Comparison of ENCODE assay signal across 8 mouse cellular contexts in genomic region chr1:168214040-168214443, GRCm38 (mm10).
DNase-seq lines count a peak whose midpoint lies in the region; ATAC-seq and TF ChIP-seq lines count a peak whose summit lies in the region.

No protein-coding gene starts in this region.

- no peak overlapping the region for H3K4me2 ChIP-seq in forebrain, embryonic 11.5 days (ENCODE audit: low read depth, low read length, severe bottlenecking)
- peak overlapping the region; percentile 20; the same call in 1 of the 2 replicates for H3K4me2 ChIP-seq in heart, embryonic 15.5 days
- no peak overlapping the region for H3K4me2 ChIP-seq in liver, embryonic 12.5 days
- H3K4me2 ChIP-seq in neural tube, embryonic 14.5 days (ENCODE audit: low read depth, low read length): no peak overlapping the region; the same call in 1 of the 2 replicates

- peaks cover 3 to 24% of the 10 kb centered on the region in 2 experiments; a peak in 3 of 4 replicates for H3K4me1 ChIP-seq in ES-E14 (ENCODE audit: control insufficient read depth in 2 of 2, insufficient read depth in 2 of 2, low read length in 2 of 2, poor library complexity in 1 of 2)
- H3K4me1 ChIP-seq in forebrain, embryonic 11.5 days (replicated peaks; ENCODE audit: control insufficient read depth, insufficient read depth, low read length): peaks cover 7% of the 10 kb centered on the region
- H3K4me1 ChIP-seq in heart, embryonic 15.5 days (replicated peaks): peaks cover 34% of the 10 kb centered on the region
- peaks cover 16% of the 10 kb centered on the region for H3K4me1 ChIP-seq in liver, embryonic 12.5 days
- H3K4me1 ChIP-seq in neural tube, embryonic 14.5 days (ENCODE audit: control insufficient read depth, insufficient read depth, low read length): peaks cover 27% of the 10 kb centered on the region

- no peaks in the 10 kb centered on the region for H3K9me3 ChIP-seq in ES-E14 (ENCODE audit: control insufficient read depth, insufficient read depth, low read depth, low read length)
- H3K9me3 ChIP-seq in forebrain, embryonic 11.5 days (ENCODE audit: control insufficient read depth, low read length): no peaks in the 10 kb centered on the region
- H3K9me3 ChIP-seq in heart, embryonic 15.5 days (replicated peaks): no peaks in the 10 kb centered on the region
- no peaks in the 10 kb centered on the region for H3K9me3 ChIP-seq in liver, embryonic 12.5 days (replicated peaks)
- H3K9me3 ChIP-seq in neural tube, embryonic 14.5 days (ENCODE audit: control insufficient read depth, low read length): no peaks in the 10 kb centered on the region

- no peaks in the 10 kb centered on the region for H3K27me3 ChIP-seq in forebrain, embryonic 11.5 days (ENCODE audit: control insufficient read depth, insufficient read depth, low read length)
- H3K27me3 ChIP-seq in heart, embryonic 15.5 days: no peaks in the 10 kb centered on the region
- no peaks in the 10 kb centered on the region for H3K27me3 ChIP-seq in liver, embryonic 12.5 days (replicated peaks)
- H3K27me3 ChIP-seq in neural tube, embryonic 14.5 days (ENCODE audit: control insufficient read depth, insufficient read depth, low read length): no peaks in the 10 kb centered on the region

- H3K36me3 ChIP-seq in ES-E14 (ENCODE audit: control insufficient read depth, insufficient read depth, low read length, poor library complexity, severe bottlenecking): no peaks in the 10 kb centered on the region
- H3K36me3 ChIP-seq in forebrain, embryonic 11.5 days (ENCODE audit: control insufficient read depth, insufficient read depth, low read length): no peaks in the 10 kb centered on the region
- peaks cover 4% of the 10 kb centered on the region; the same call in 1 of the 2 replicates for H3K36me3 ChIP-seq in heart, embryonic 15.5 days
- H3K36me3 ChIP-seq in liver, embryonic 12.5 days: 0 out of 2 replicates have a peak, but pooled peaks cover 3% of the 10 kb centered on the region
- H3K36me3 ChIP-seq in neural tube, embryonic 14.5 days (ENCODE audit: control insufficient read depth, insufficient read depth, low read length): peaks cover 5% of the 10 kb centered on the region; the same call in 1 of the 2 replicates

- peak; percentile 88 for DNase-seq in ES-E14 (ENCODE audit: low read depth, low spot score)
- peak; percentile 19 for DNase-seq in c-Kit-positive CD71-positive TER-119-negative erythroid progenitor cells, embryonic 14.5 days (ENCODE audit: low read depth)
- peak; percentile 88 for DNase-seq in forebrain, embryonic 11.5 days (ENCODE audit: low spot score)
- peak; percentile 84 for DNase-seq in kidney, postnatal 14 days
- peak; percentile 62 for DNase-seq in urinary bladder, postnatal 25 days (ENCODE audit: low spot score)

- in situ Hi-C loops in ES-E14 (cut with MboI; ENCODE audit: low sequenced_read_pairs in 2 of 2, unreplicated experiment in 2 of 2): no loop called here

- H3K4me3 ChIP-seq in ES-E14 (ENCODE audit: insufficient read depth in 1 of 2, low read depth in 1 of 2, low read length in 2 of 2, poor library complexity in 1 of 2, severe bottlenecking in 1 of 2): no peak overlapping the region
- H3K4me3 ChIP-seq in forebrain, embryonic 11.5 days (ENCODE audit: low read depth, low read length): no peak overlapping the region
- H3K4me3 ChIP-seq in heart, embryonic 15.5 days: no peak overlapping the region
- no peak overlapping the region for H3K4me3 ChIP-seq in liver, embryonic 12.5 days
- H3K4me3 ChIP-seq in neural tube, embryonic 14.5 days (ENCODE audit: low read depth, low read length): no peak overlapping the region

- ATAC-seq in forebrain, embryonic 11.5 days (replicated peaks; ENCODE audit: low FRiP score): peak; percentile 88
- ATAC-seq in heart, embryonic 15.5 days (replicated peaks; ENCODE audit: insufficient number of reproducible peaks, insufficient read depth, low FRiP score, low read depth): peak; percentile 66
- ATAC-seq in liver, embryonic 12.5 days: peak; percentile 66
- ATAC-seq in neural tube, embryonic 14.5 days (ENCODE audit: low read depth): peak; percentile 86

- 1% methylated on average over 5 of the region's 5 CpGs for WGBS in forebrain, embryonic 11.5 days
- WGBS in heart, embryonic 15.5 days: 6% methylated on average over 5 of the region's 5 CpGs
- WGBS in liver, embryonic 12.5 days (ENCODE audit: insufficient replicate concordance): 17% methylated on average over 5 of the region's 5 CpGs
- 3% methylated on average over 5 of the region's 5 CpGs for WGBS in neural tube, embryonic 14.5 days

- no peak overlapping the region for H3K27ac ChIP-seq in ES-E14 (ENCODE audit: insufficient read depth, low read depth, low read length, poor library complexity, severe bottlenecking)
- no peak overlapping the region for H3K27ac ChIP-seq in forebrain, embryonic 11.5 days (ENCODE audit: low read depth, low read length)
- H3K27ac ChIP-seq in heart, embryonic 15.5 days: no peak overlapping the region
- no peak overlapping the region for H3K27ac ChIP-seq in liver, embryonic 12.5 days
- H3K27ac ChIP-seq in neural tube, embryonic 14.5 days (ENCODE audit: low read depth, low read length): 0 out of 2 replicates have a peak overlapping the region, but pooled peaks have one; percentile 30

- no peak overlapping the region for H3K9ac ChIP-seq in ES-E14 (ENCODE audit: insufficient read depth, low read depth, low read length, poor library complexity, severe bottlenecking)
- H3K9ac ChIP-seq in forebrain, embryonic 11.5 days (ENCODE audit: low read length): no peak overlapping the region
- H3K9ac ChIP-seq in heart, embryonic 15.5 days: no peak overlapping the region
- H3K9ac ChIP-seq in liver, embryonic 12.5 days: no peak overlapping the region
- no peak overlapping the region for H3K9ac ChIP-seq in neural tube, embryonic 14.5 days (replicated peaks; ENCODE audit: low read depth, low read length)

TF ChIP-seq in ES-E14, 5 proteins besides CTCF, POLR2A, EP300 and RAD21:
- peak; percentile 63; the same call in 1 of the 2 replicates for TF ChIP-seq ZC3H11A (IDR thresholded peaks at IDR 0.05; ENCODE audit: borderline replicate concordance, low read depth, low read length)
- no peak for TF ChIP-seq HCFC1 (IDR thresholded peaks at IDR 0.05; ENCODE audit: borderline replicate concordance, insufficient read depth, low read length)
TF ChIP-seq in ES-E14: peak in this region for 1.

Comparison
In these comparisons a context has a peak if more than half of its experiments do, and no peak if none do; other contexts are left out.
1. DNase-seq: peak in every context shown above with its lines; median percentile 88 in ES-E14; 88 in forebrain, embryonic 11.5 days; 84 in kidney, postnatal 14 days; 62 in urinary bladder, postnatal 25 days; 19 in c-Kit-positive CD71-positive TER-119-negative erythroid progenitor cells, embryonic 14.5 days.